In genomic region chr6:37627206-37627605, GRCm38 (mm10) we compare ENCODE assay signal across 12 mouse cellular contexts.
DNase-seq lines count a peak whose midpoint lies in the region; ATAC-seq and TF ChIP-seq lines count a peak whose summit lies in the region.
"Had no signal": no experiment of that assay in that cellular context is flagged by ENCODE, and none has a peak within 500 bp of the region (broad histone marks: within the 10 kb centered on the region; RNA-seq: fewer than 3 reads in every experiment).

No protein-coding gene starts in this region.

- no peaks in the 10 kb centered on the region for H3K4me1 ChIP-seq in lung, embryonic 16.5 days (replicated peaks; ENCODE audit: control insufficient read depth, insufficient read depth, low read length)
- peaks cover 14% of the 10 kb centered on the region for H3K4me1 ChIP-seq in heart, embryonic 13.5 days
- peaks cover 24% of the 10 kb centered on the region for H3K4me1 ChIP-seq in liver, embryonic 13.5 days (replicated peaks)
- H3K4me1 ChIP-seq in hindbrain, postnatal 0 days (ENCODE audit: insufficient read depth, low read length) = no peaks in the 10 kb centered on the region

- no peak overlapping the region for H3K27ac ChIP-seq in lung, embryonic 16.5 days (ENCODE audit: low read length)
- H3K27ac ChIP-seq in heart, embryonic 13.5 days (replicated peaks) = peak overlapping the region; percentile 73
- H3K27ac ChIP-seq in liver, embryonic 13.5 days = no peak overlapping the region
- no peak overlapping the region for H3K27ac ChIP-seq in hindbrain, postnatal 0 days

- 63% methylated on average over 5 of the region's 5 CpGs for WGBS in lung, embryonic 16.5 days
- WGBS in heart, embryonic 13.5 days = 43% methylated on average over 5 of the region's 5 CpGs
- 12% methylated on average over 5 of the region's 5 CpGs for WGBS in liver, embryonic 13.5 days (ENCODE audit: insufficient replicate concordance)
- WGBS in hindbrain, postnatal 0 days = 90% methylated on average over 5 of the region's 5 CpGs

- 0 out of 2 replicates have a peak, but pooled peaks have one; percentile 49 for ATAC-seq in lung, embryonic 16.5 days (ENCODE audit: low read depth)
- ATAC-seq in heart, embryonic 13.5 days (ENCODE audit: extremely low read depth, insufficient number of reproducible peaks, low FRiP score, low TSS enrichment) = no peak; the same call in 1 of the 2 replicates
- ATAC-seq in liver, embryonic 13.5 days (ENCODE audit: low read depth) = peak; percentile 75
- ATAC-seq in hindbrain, postnatal 0 days = no peak
- ATAC-seq: inflammation-experienced regulatory T-cells, adult 6 months had no signal

- no peak for DNase-seq in lung, postnatal 4 days
- DNase-seq in liver, embryonic 13.5 days = peak; percentile 42
- no peak for DNase-seq in gastrocnemius, postnatal 4 days (ENCODE audit: low spot score in 2 of 2)
- no peak for DNase-seq in hindbrain, postnatal 0 days (ENCODE audit: low spot score)
- DNase-seq in kidney, postnatal 4 days = no peak
- no peak for DNase-seq in adrenal gland, adult 8-10 months
- DNase-seq: cerebellum, postnatal 14 days; gastrocnemius, postnatal 10 days; kidney, postnatal 36 days had no signal

- H3K9ac ChIP-seq in lung, embryonic 16.5 days (ENCODE audit: low read length) = no peak overlapping the region
- no peak overlapping the region for H3K9ac ChIP-seq in heart, embryonic 13.5 days
- H3K9ac ChIP-seq in liver, embryonic 13.5 days = no peak overlapping the region
- H3K9ac ChIP-seq in hindbrain, postnatal 0 days (replicated peaks; ENCODE audit: low read length) = no peak overlapping the region

- no peak for TF ChIP-seq CTCF in hindbrain, postnatal 0 days (IDR thresholded peaks at IDR 0.05; ENCODE audit: low read depth)

- no peak overlapping the region for H3K4me3 ChIP-seq in lung, embryonic 16.5 days (ENCODE audit: low read length)
- H3K4me3 ChIP-seq in heart, embryonic 13.5 days = no peak overlapping the region
- no peak overlapping the region for H3K4me3 ChIP-seq in liver, embryonic 13.5 days (replicated peaks)
- no peak overlapping the region for H3K4me3 ChIP-seq in hindbrain, postnatal 0 days (ENCODE audit: low read length)

- H3K36me3 ChIP-seq in lung, embryonic 16.5 days (ENCODE audit: control insufficient read depth, insufficient read depth, low read length) = no peaks in the 10 kb centered on the region
- no peaks in the 10 kb centered on the region for H3K36me3 ChIP-seq in heart, embryonic 13.5 days
- H3K36me3 ChIP-seq in liver, embryonic 13.5 days = no peaks in the 10 kb centered on the region
- no peaks in the 10 kb centered on the region for H3K36me3 ChIP-seq in hindbrain, postnatal 0 days (ENCODE audit: insufficient read depth, low read length)

- no peaks in the 10 kb centered on the region for H3K27me3 ChIP-seq in lung, embryonic 16.5 days (ENCODE audit: control insufficient read depth, insufficient read depth, low read depth, low read length)
- H3K27me3 ChIP-seq in heart, embryonic 13.5 days (replicated peaks) = no peaks in the 10 kb centered on the region
- no peaks in the 10 kb centered on the region for H3K27me3 ChIP-seq in liver, embryonic 13.5 days
- no peaks in the 10 kb centered on the region for H3K27me3 ChIP-seq in hindbrain, postnatal 0 days (ENCODE audit: insufficient read depth, low read length)

- H3K4me2 ChIP-seq in lung, embryonic 16.5 days (ENCODE audit: low read depth, low read length) = no peak overlapping the region
- no peak overlapping the region for H3K4me2 ChIP-seq in heart, embryonic 13.5 days
- no peak overlapping the region for H3K4me2 ChIP-seq in liver, embryonic 13.5 days
- no peak overlapping the region for H3K4me2 ChIP-seq in hindbrain, postnatal 0 days (ENCODE audit: low read depth, low read length)

- no peaks in the 10 kb centered on the region for H3K9me3 ChIP-seq in lung, embryonic 16.5 days (ENCODE audit: control insufficient read depth, low read length)
- no peaks in the 10 kb centered on the region; the same call in 1 of the 2 replicates for H3K9me3 ChIP-seq in heart, embryonic 13.5 days
- no peaks in the 10 kb centered on the region for H3K9me3 ChIP-seq in liver, embryonic 13.5 days (replicated peaks)
- no peaks in the 10 kb centered on the region for H3K9me3 ChIP-seq in hindbrain, postnatal 0 days (ENCODE audit: low read length)

Comparison
In these comparisons a context has a peak if more than half of its experiments do, and no peak if none do; other contexts are left out.
1. ATAC-seq: peak in lung, embryonic 16.5 days (single experiment) and liver, embryonic 13.5 days (single experiment); none in heart, embryonic 13.5 days (single experiment) and hindbrain, postnatal 0 days (single experiment).